Mouse (Mus musculus) R1 (cell line): ENCODE measurements around the gene Tmem184b.

ENCODE experiments used
- DNase-seq: peaks from one replicate; pipeline ENCODE4 v3.0.0-alpha.2; 2018; ENCODE audit warnings: low read depth, low spot score

Gene Tmem184b

DNA sequence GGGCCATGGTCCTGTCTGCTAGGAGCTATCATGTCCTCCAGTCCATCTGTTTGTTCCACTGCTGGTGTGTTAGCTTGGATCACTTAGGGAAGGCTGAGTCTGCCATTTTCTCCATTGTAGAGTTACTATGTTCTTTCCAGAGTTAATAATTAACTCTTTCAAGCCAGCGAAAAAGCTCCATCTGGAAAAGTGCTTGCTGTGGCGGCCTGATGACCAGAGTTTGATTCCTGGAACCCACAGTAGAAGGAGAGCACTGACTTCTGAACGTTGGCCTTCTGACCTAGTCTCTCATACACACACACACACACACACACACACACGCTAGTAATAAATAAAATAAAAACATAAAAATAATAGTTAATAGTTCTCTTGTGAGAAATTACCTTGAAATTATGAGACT lies 58.7 kb downstream of the Tmem184b start:
- DNase-seq = no peak

DNA sequence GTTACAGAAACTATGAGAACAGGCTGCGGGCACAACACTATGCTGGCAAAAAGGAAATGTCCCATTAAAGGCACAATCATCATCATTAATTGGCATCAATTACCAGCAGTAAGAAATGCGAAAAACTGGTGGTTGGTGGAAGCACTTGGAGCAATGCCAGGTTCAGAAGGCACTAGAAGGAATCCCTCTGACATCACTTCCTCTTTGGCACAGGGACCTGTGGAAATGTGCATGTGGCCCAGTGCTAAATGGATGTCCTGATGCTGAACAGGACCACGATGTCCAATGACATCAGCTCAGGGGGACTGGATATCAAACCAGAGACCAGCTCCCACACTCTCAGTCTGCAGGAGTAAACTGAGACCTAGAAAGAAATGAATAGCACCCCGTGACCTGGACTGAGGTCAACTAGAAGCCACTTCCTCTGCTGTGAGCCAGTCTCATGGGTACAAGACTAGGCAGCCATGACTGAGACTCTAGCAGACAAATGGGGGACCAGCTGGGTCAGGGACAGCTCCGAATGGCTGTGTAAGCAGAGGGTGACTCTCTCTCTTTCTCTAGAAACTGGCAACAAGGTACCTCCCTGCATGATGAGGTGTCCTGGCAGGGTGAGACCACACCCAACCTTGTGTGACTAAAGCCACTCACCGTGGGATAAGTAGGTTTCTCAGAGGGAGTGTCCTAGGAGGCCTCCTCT lies 60.6 kb downstream of the Tmem184b start:
- no peak for DNase-seq

DNA sequence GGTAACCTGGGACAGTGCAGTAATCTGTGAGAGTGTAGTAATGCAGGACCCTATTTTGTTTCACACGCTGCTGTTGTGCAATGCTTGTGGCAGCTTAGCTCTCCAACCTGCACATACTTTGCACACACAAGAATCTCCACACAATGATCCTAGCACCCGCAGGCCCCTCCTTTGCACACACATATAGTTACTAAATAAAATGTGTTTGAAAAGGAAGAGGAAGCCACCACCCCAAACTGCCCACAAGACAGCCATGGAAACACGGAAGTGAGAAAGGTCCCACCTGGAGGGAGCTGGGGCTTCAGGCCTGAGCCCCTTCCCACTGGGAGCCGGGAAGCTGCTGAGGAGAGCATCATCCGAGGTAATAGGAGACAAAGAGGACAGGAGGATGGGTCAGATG lies 64.4 kb downstream of the Tmem184b start:
- no peak for DNase-seq

DNA sequence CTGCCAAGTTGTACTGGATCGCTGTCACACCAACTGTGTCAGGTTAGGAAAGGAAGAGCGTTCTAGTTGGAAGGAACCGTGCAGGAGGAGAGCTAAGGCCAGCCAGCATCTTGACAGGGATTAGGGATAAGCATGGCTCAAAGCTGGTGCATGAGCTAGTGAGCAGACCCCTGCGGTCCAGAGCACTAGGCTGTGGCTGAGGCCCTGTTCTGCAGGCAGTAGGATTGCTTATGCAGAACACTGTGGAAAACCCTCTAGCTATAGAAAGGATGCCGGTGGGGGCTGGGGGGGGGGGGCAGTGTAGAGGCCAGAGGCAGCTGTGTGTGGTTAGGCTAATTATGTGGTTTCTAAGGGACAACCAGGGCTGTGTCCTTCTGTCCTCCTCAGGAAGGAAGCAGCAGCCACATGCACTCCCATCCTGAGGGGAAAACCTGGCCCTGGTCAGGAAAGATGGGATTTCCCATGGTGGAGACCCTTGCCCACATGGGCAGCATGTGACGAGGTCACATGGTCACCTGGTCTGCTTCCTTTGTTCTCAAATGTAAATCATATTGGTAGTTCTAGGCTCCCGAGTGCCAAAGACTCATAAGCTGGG lies 68.2 kb downstream of the Tmem184b start:
- DNase-seq = peak; percentile 59

DNA sequence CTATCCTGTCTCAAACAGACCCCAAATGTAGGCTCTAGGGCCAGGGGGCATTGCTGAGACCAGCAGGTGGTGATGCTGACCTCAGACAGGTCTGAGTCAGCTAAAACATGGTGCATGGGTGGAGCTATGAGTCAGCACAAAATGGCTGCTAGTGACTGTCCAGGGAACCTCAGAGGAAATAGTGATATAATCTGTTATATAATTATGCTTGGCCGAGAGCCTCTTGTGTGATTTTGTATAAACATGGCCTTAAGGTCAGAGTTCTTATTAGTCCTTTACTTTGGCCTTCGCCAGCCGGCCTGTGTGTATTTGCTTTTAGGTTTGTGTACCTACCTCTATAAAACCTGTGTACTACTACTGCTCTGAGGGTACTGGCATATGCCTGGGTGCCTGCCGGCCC lies 70.0 kb downstream of the Tmem184b start:
- peak; percentile 55 for DNase-seq

DNA sequence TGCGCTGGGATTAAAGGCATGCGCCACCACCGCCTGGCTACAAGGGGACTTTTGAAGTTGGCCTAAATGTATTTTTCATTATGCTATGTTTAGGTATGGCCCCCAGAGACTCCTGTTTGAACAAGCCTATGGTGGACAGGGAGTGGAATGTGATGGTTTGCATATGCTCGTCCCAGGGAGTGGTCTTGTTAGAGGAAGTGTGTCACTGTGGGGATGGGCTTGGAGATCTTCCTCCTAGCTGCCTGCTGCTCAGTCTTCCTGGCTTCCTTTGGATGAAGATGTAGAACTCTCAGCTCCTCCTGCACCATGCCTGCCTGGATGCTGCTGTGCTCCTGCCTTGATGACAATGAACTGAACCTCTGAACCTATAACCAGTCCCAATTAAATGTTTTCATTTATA lies 72.8 kb downstream of the Tmem184b start:
- DNase-seq = peak; percentile 80

DNA sequence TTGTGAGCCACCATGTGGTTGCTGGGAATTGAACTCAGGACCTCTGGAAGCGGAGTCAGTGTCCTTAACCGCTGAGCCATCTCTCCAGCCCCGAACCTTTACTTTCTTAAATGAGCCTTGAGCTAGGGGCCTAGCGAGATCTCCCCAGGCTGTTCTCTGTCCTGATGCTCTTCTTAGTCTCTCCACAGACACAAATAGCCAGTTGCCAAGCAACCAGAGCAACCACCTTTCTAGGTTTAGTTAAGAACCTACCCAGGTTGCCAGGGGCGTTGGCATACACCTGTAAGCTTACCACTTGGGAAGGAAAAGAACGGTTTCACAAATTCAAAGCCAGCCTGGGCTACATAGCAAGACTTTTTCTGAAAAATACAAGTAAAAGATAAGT lies 73.4 kb downstream of the Tmem184b start:
- DNase-seq = peak; percentile 78

DNA sequence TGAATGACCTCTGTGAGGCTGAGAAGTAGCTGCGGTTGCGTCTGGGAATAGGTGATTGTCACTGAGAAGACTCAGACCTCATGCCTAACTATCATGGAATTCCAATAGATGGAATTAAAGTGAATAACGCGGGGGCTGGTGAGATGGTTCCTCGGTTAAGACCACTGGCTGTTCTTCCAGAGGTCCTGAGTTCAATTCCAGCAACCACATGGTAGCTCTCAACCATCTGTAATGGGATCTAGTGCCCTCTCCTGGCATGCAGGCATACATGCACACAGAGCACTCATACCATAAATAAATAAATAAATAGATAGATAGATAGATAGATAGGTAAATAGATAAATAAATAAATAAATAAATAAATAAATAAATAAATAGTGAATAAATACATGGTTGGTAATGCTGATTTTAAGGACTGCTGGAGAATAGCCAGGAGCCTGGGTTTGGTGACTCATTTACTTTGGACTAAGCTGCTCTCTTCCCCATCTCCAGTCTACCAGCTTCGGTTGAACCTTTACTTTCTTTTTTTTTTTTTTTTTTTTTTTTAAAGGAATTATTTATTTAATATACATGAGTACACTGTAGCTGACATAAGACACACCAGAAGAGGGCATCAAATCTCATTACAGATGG lies 73.9 kb downstream of the Tmem184b start:
- DNase-seq = no peak

DNA sequence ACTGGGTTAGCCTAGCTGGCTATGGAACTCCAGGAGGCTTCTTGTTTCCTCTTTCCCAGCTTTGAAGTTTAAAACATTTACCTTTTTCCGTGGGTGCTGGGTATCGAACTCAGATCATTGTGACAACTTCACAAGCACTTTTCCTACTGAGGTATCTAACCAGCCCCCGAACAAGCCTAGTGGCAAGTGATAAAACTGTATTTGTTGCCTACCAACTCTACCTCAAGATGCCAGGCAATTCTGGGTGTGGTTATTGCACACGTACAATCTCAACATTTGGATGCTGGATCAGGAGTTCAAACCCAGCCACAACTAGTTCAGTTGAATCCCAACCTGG lies 74.5 kb downstream of the Tmem184b start:
- no peak for DNase-seq

DNA sequence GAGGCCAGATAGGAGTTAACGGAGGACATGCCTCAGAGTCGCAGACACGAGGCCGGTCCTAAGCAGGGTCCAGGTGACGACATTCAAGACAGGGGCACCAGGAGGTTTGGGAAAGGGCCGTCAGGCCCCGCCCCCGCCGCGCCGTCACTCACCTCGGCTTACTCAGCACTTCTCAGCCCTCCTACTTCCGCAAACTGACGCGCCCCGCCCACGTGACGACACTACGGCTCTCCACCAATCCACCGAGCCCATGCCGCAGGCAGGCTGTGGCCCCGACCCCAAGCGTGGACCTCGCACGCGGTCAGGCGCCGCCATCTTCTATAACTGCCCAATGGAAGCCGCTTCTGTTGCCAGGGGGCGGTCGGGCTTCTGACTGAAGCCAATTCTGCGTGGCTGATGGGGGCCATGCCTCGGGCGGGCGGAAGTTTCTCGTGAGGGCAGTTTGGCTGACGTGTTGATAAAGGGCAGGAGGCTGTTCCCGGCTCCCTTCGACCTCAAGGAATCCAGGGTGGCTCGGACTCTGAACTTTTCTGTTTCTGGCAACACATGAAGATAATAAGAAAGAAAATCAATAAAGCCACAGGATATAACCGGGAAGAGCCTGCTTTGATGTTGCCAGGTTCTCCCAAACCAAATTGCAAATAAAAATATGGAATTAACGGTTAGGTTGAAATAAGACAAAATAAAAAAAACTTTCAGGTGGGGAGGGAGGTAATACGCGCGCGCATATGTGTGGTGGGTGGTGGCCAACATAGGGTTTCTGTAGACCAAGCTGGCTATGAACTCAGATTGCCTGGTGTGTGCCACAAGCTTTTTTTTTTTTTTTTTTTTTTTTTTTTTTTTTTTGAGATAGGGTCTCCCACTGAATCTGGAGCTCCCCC lies 75.1 kb downstream of the Tmem184b start, which contains the start of gene Pla2g6:
Gene Pla2g6, minus strand, starts transcription at position 333 of the 881 bp plus-strand sequence.
- peak; percentile 99 for DNase-seq

DNA sequence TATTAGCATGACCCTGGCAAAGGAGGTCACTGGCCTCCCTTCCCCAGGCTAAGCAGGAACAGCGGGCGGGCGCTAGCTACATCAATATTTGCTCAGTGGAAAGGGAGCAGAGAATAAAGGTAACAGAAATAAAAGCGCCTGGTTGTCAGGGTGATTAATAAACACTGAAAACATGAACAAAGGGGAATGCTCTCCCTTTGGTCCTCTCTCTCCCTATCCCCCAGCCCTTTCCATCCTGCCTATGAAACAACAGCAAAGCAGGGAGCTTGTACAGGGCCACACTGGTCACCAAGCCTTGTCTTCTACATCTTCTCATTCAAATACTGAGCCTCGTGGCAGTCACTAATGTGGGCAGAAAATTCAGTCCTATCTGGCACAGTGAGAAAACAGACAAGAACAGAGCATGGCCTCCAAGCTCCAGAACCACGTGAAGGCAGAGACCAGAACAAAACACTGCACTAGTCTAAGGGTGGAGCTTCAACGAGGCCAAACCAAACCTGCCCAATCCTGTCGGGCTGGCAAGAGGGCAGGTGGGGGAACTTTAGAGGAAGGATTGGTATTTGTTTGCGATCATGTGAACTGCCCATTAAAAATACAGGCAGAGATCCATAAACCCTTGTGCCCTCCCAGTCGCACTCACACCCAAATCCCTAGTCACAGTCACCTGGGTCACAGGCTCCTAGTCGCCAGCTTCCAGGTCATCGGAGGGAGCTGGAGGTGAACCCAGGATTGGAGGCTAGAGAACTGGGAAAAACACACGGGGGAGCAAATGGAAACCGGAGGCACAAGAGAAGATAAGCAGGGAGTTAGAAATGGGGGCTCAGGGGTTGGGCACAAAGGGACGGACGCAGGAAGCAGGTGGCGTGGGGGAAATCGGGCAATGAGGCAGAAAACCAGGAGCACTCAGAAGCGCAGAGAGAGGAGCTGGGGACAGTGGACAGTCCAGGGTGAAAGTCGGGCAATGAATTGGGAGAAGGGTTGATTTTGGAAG lies 76.1 kb downstream of the Tmem184b start:
- peak; percentile 87 for DNase-seq

DNA sequence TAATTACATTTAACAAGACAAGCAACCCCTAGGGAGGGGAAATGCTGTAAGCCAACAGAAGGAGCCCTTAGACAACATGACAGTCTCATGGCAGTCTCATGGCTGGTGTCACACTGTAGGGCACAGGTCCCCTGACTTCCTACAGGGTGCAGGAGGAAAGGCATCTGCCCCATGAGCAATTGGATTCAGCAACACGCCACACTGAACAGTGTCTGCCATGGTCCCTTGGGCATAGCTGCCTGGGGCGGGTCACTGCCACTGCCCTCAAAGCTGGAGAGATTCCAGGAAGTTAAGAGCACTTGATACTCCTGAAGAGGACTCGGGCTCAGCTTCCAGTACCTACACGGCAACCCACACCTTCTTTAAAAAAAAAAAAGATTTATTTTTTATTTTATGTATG lies 77.1 kb downstream of the Tmem184b start:
- no peak for DNase-seq

DNA sequence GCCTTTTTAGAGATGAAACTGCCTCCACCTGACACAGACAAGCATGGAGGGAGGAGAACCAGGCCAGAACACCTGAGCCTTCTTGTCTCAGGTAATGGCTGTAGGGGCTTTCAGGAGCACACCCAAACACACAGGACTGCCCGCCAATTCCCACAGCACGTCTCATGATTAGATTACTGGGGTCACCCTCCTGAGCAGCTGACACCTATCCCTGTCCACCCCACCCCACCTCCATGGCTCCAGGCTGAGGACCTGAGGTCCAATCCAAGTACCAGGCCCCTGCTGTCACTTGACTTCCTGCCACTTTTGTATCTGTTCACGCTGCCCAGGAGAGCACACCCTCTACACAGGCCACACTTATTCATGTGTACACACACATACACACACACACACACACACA lies 77.6 kb downstream of the Tmem184b start:
- DNase-seq = no peak

DNA sequence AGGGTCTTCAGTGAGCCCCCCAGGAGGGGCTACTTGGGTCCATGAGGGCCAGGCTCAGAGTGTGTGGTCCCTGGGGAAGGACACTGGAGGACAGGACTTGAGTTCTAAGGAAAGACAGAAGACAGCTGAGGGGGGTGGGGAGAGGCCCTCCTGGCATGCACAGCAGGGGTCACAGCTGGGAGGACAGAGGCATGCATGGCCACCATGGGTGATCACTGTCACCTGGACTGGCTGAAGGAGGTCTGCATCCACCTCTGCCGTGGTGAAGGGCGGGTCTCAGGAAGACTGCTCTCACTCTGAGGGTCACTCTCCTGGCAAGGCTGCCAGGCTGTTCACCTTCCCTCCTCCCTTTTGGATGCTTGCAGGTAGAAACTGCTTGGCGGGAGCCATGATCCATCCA lies 79.0 kb downstream of the Tmem184b start:
- no peak for DNase-seq

DNA sequence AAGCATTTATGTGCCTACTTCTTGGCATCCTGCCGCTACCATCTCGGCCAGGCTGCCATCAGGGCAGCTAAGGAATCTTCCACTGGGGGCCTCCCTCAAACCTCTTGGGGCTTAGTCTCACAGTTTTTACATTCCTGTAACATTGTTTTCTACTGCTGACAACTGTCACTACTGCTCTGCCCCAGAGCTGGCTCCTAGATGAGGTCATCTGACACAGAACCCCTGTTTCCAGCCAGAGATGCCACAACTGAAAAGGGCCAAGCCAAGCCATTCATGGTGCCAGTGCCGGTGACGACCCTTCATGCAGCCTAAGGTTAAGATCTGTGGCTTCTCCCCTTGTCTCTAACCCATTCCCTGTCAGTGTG lies 79.6 kb downstream of the Tmem184b start:
- DNase-seq = no peak

DNA sequence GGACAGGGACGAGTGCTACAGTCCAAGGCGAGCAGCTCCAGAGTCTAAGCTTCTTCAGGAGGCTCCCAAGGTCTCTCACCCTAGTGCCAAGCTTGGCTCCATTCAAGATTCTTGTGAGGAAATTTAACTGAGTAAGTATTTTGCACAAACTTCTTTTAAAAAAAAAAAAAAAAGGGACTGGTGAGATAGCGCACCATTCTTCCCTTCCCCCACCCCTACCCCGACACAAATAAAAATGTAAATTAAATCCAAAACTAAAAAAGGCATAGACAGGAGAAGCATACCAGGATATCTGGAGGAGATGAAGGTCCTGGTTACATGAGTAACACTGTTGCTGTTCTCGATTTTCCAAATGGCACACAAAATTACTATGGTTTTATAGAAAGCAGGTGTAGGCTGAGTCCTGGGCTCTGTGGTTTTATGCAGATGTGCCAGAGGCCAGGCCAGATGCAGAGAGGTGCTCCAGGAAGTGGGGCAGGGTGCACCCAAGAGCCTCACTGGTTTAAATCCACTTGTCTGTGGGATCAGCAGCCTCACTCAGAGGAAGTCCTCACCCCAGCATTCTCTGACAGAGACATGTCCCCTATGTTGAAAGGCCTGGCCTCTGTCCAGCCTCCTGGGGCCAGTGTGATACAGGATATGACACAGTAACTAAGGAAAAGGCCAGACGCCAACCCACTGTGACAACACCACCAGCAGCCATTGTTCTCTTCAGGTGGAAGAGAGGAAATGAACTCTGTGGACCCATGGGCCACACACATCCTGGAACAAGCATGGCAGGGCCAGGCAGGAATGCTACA lies 80.2 kb downstream of the Tmem184b start:
- DNase-seq = no peak

DNA sequence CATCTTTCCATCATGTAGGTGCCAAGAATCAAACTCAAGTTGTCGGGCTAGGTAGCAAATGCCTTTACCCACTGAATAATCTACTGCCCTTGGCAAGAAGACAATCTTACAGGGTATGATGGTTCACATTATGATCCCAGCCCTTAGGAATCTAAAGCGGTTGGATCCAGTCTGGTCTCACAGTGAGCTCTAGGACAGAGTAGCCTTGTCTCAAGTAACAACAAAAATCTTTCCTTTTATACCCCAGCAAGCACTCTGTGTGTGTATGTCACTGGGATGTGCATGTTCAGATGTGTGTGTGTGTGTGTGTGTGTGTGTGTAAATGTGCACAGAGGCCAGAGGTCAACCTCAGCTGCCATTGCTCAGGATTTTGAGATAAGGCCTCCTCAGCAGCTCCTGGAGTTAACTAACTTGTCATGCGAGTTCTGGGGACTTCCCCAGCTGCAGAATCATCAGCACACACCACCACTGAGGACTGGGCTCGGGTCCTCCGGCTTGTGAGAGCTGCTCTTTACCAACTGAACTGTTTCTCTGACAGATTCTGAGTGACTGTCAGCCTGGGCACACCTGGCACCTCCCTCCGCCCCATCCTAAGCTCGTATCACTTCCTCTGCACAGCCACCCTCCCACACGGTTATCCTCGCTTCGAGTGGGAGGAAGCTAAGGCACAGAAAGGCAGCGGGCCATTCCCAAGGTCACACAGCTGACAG lies 80.9 kb downstream of the Tmem184b start:
- no peak for DNase-seq

DNA sequence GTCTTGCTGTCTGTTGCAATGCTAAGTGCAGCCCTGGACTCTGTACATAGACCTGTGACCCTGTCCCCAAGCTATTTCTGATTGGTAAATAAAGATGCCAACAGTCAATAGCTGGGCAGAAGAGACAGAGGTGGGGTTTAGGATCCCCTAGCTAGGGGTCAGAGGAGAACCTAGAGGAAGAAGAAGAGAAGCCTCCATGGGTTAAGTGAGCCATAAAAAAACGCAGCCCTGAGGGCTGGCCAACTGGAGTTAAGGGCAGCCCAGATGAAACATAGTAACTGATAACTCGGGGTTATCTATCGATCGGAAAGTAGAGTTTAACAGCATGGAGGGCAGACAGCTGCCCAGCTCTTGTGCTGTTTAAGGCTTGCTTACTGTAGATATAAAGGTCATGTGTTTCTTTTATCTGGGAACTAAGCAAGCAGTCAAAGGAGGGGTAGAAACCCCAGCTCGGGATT lies 81.6 kb downstream of the Tmem184b start:
- DNase-seq = no peak

DNA sequence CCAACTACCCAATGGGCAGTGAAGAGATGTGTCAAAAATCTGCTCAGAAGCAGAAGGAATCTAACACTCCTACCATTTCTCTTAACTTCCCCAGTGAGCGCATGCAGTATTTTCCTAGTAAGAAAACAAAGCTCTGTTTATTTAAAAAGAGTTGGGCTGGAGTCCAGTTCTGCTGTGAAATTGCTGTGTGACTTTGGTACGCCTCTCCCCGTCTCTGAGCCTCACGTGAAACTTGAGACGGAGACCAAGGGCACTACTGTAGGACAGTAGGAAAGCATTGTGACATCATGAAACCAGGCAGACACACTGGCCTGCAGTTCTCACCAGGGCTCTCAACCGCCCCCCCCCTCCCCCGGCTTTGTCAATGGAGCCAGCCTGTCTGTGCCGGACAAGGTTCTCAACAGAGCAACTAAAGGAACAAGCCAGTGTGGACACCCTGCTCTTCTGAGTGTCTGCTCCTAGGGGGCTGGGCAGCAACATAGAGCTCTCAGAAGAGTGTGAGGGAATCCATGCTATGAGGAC lies 89.5 kb downstream of the Tmem184b start:
- no peak for DNase-seq
